Mouse (Mus musculus) frontal cortex, postnatal 25 days (tissue): ENCODE measurements around the gene Hid1.

Experiments used
- DNase-seq, 2 experiments: peaks; one replicate each; pipeline ENCODE4 v3.0.0; 2022; ENCODE audit warnings: low spot score in 2 of 2

Gene Hid1

GRCm38 (mm10) chr11:115336115-115336514 is 31.4 kb downstream of the Hid1 start:
- DNase-seq, result no peak

GRCm38 (mm10) chr11:115335223-115335622 is 32.3 kb downstream of the Hid1 start:
- DNase-seq, result no peak

GRCm38 (mm10) chr11:115334531-115334930 is 33.0 kb downstream of the Hid1 start, which contains the start of gene Otop3:
Otop3 (plus strand) TSS chr11:115334731.
- DNase-seq, result no peak

- no peak for DNase-seq
Observed at GRCm38 (mm10) chr11:115329339-115329738, 38.2 kb downstream of the Hid1 start.

- DNase-seq, result peak in 1 of 2 experiments; percentile 41
Observed at GRCm38 (mm10) chr11:115326730-115327129, 40.8 kb downstream of the Hid1 start.

GRCm38 (mm10) chr11:115323354-115323753 is 44.2 kb downstream of the Hid1 start:
- no peak for DNase-seq

- no peak for DNase-seq
Observed at GRCm38 (mm10) chr11:115321906-115322693, 45.5 kb downstream of the Hid1 start, which contains the start of gene Ush1g. Ush1g (minus strand) TSS chr11:115322041.

- no peak for DNase-seq
Observed at GRCm38 (mm10) chr11:115319704-115320383, 47.7 kb downstream of the Hid1 start.

- DNase-seq, result no peak
Observed at GRCm38 (mm10) chr11:115318245-115319027, 49.1 kb downstream of the Hid1 start.

GRCm38 (mm10) chr11:115317204-115317603 is 50.4 kb downstream of the Hid1 start:
- DNase-seq, result no peak

GRCm38 (mm10) chr11:115314249-115314648 is 53.3 kb downstream of the Hid1 start:
- DNase-seq, result no peak

- no peak for DNase-seq
Observed at GRCm38 (mm10) chr11:115308781-115309180, 58.8 kb downstream of the Hid1 start.

- no peak for DNase-seq
Observed at GRCm38 (mm10) chr11:115306863-115307262, 60.7 kb downstream of the Hid1 start, which contains the start of gene Otop2. Otop2 (plus strand) TSS chr11:115307163.

GRCm38 (mm10) chr11:115303167-115303566 is 64.4 kb downstream of the Hid1 start:
- DNase-seq, result no peak

GRCm38 (mm10) chr11:115301351-115301750 is 66.2 kb downstream of the Hid1 start:
- no peak for DNase-seq

- no peak for DNase-seq
Observed at GRCm38 (mm10) chr11:115300745-115301144, 66.8 kb downstream of the Hid1 start.

- DNase-seq, result no peak
Observed at GRCm38 (mm10) chr11:115298160-115298559, 69.4 kb downstream of the Hid1 start.
